Mouse (Mus musculus) liver, embryonic 15.5 days (tissue): Measurements from ENCODE around the gene Gcsh. TPM values are rescaled to one million over a fixed set of nuclear protein-coding genes. Genes with fewer than 3 reads are reported as not detected.

Experiments
- ATAC-seq: fragments of 200-750 bp; cut with Nextera tagmentation; 2 replicates; pipeline ENCODE4 v1.8.0; 2017; ENCODE audit warnings: moderate number of reproducible peaks, mild to moderate bottlenecking, moderate library complexity; ENCODE audit not compliant: insufficient read depth
- H3K27ac ChIP-seq: fragments of 300-500 bp; sonication (generic); replicated peaks from 2 replicates; pipeline ENCODE4 v1.5.1; 2015; ENCODE audit warnings: mild to moderate bottlenecking, inconsistent platforms
- H3K27me3 ChIP-seq: fragments of 300-500 bp; sonication (generic); 2 replicates; pipeline ENCODE4 v1.6.1; 2015; ENCODE audit warnings: mild to moderate bottlenecking, inconsistent platforms
- H3K36me3 ChIP-seq: fragments of 300-500 bp; sonication (generic); replicated peaks from 2 replicates; pipeline ENCODE4 v1.6.1; 2015; ENCODE audit warnings: moderate library complexity, mild to moderate bottlenecking, inconsistent platforms
- H3K4me1 ChIP-seq: fragments of 300-500 bp; sonication (generic); replicated peaks from 2 replicates; pipeline ENCODE4 v1.6.1; 2015; ENCODE audit warnings: inconsistent platforms
- H3K4me2 ChIP-seq: fragments of 300-500 bp; sonication (generic); 2 replicates; pipeline ENCODE4 v1.6.1; 2015; ENCODE audit warnings: moderate library complexity, mild to moderate bottlenecking, inconsistent platforms
- H3K4me3 ChIP-seq: fragments of 300-500 bp; sonication (generic); replicated peaks from 2 replicates; pipeline ENCODE4 v1.5.1; 2015; ENCODE audit warnings: mild to moderate bottlenecking, inconsistent platforms
- H3K9ac ChIP-seq: fragments of 300-500 bp; sonication (generic); 2 replicates; pipeline ENCODE4 v1.6.1; 2015; ENCODE audit warnings: moderate library complexity, mild to moderate bottlenecking, inconsistent platforms
- H3K9me3 ChIP-seq: fragments of 300-500 bp; sonication (generic); replicated peaks from 2 replicates; pipeline ENCODE4 v1.6.1; 2016; ENCODE audit warnings: inconsistent platforms
- WGBS: fragments of 180-500 bp; shearing (Covaris S2); methylation state at CpG from one replicate; pipeline ENCODE4 v1.1.7; 2015; ENCODE audit warnings: mixed read lengths; ENCODE audit not compliant: insufficient replicate concordance; 5-methylcytosine and 5-hydroxymethylcytosine counted together
- polyA plus RNA-seq: library from polyadenylated mRNA; unstranded; fragments of >200 nt; fragmentation: Nextera tagmentation; extraction: Ambion mirVana; gene quantifications from 2 replicates; pipeline ENCODE4 v1.2.1, GENCODE M21; 2015

The Gcsh gene
- polyA plus RNA-seq: 85.5 and 94.5 TPM in 2 replicates

DNA sequence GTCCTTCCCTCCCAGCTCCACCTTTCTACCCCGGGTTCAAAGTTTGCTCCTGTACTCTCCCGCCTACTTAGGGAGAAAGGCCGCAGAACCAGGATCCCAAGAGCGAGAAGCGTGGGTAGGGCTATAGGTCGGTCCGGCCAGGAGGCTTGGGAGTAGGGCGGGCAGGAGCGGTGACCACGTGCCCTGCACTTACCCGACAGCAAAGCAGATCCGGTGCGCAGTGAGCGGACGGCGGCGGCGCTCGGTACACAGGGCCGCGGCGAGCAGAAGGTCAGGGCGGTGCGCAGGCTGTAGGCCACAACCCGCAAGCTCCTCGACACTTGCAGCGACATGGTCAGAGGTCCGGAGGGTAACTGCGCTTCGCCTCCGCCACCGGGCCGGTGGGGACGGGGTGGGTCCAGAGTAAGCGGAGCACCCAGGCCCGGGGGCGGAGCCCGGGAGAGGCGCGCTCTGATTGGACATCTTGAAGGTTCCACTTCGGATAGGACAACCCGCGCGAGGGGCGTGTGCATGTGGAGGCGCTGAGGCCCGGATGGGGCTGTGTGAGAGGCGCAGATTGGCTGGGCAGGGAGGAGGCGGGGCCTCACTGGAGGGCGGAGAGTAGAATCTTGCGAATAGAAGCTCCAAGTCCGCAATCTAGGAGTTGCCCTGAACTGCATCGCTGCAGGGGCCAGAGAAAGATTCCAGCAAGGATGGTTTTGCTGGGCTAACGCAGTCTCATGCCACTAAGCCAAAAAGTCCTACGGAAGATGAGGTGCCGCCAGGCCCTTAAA is at the start of gene Gcsh:
Gene Gcsh, minus strand, starts transcription at position 443 of the 773 bp plus-strand sequence.
- Histone ChIP-seq H3K27me3 (peaks cover 9% of the 10 kb centered on the region), H3K4me3 (peak within 1 kb of the TSS; percentile 66), H3K4me2 (peak within 1 kb of the TSS; percentile 92), H3K4me1 (peaks cover 29% of the 10 kb centered on the region), H3K27ac (peak within 1 kb of the TSS; percentile 55), H3K36me3 (0 out of 2 replicates have a peak, but pooled peaks cover 1% of the 10 kb centered on the region), H3K9me3 (no peaks in the 10 kb centered on the region), H3K9ac (peak within 1 kb of the TSS; percentile 49)
- under 1% methylated on average over 56 of the region's 56 CpGs for WGBS
- peak; percentile 99 for ATAC-seq

DNA sequence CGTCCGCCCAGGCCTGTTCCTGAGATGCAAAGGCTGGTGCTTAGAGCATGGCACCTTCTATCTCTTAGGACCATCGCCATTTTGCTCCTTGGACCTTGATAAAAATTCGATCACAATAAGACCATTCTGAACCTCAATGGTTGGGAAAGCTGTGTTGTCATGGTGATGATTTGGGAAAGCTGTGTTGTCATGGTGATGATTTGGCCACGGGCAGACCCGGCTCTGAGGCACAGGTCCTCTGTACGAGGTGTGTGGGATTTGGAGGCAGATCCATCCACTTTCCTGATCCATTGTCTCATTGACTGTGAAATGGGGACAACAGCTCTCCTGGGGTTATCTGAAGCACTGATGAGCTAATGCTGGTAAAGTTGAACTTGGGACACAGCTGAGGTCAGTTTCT is 46.5 kb upstream of the Gcsh start:
- no peaks in the 10 kb centered on the region for H3K36me3 ChIP-seq
- H3K4me1 ChIP-seq: no peaks in the 10 kb centered on the region; the same call in 1 of the 2 replicates
- no peaks in the 10 kb centered on the region for H3K9me3 ChIP-seq
- no peak for ATAC-seq
- no peak overlapping the region for H3K4me3 ChIP-seq
- 71% methylated on average over 7 of the region's 7 CpGs for WGBS
- H3K27ac ChIP-seq: no peak overlapping the region
- H3K27me3 ChIP-seq: 0 out of 2 replicates have a peak, but pooled peaks cover 4% of the 10 kb centered on the region
- no peak overlapping the region for H3K9ac ChIP-seq
- no peak overlapping the region for H3K4me2 ChIP-seq

- Histone ChIP-seq H3K9me3 (no peaks in the 10 kb centered on the region), H3K36me3 (no peaks in the 10 kb centered on the region), H3K27me3 (no peaks in the 10 kb centered on the region), H3K9ac (no peak overlapping the region), H3K4me3 (no peak overlapping the region), H3K4me1 (no peaks in the 10 kb centered on the region; the same call in 1 of the 2 replicates), H3K27ac (no peak overlapping the region), H3K4me2 (no peak overlapping the region)
- no peak for ATAC-seq
- 58% methylated on average over 7 of the region's 7 CpGs for WGBS
These were observed 44.1 kb upstream of the Gcsh start for GRCm38 (mm10) chr8:117037374-117037935.

DNA sequence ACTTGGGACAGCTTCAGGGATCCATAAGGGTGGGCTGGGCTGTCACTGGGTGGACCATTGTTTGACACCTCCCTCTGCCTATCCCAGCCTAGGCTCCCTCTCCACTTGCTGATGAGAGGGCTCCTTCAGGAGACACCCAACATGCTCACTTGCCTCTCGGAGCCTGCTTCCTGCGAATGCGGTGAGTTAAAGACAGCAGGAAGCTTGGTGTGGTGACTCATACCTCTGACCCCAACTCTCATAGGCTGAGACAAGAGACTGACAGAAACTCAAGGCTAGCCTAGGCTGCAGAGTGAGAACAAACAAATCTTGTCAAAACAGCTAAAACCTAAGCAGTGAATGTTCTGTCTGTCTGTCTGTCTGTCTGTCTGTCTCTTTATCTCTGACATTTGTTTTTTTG is 40.1 kb upstream of the Gcsh start:
- Histone ChIP-seq H3K4me1 (no peaks in the 10 kb centered on the region; the same call in 1 of the 2 replicates), H3K9me3 (no peaks in the 10 kb centered on the region), H3K4me2 (no peak overlapping the region), H3K27me3 (no peaks in the 10 kb centered on the region), H3K27ac (no peak overlapping the region), H3K9ac (no peak overlapping the region), H3K4me3 (no peak overlapping the region), H3K36me3 (no peaks in the 10 kb centered on the region)
- WGBS: 22% methylated on average over 3 of the region's 3 CpGs
- no peak for ATAC-seq

DNA sequence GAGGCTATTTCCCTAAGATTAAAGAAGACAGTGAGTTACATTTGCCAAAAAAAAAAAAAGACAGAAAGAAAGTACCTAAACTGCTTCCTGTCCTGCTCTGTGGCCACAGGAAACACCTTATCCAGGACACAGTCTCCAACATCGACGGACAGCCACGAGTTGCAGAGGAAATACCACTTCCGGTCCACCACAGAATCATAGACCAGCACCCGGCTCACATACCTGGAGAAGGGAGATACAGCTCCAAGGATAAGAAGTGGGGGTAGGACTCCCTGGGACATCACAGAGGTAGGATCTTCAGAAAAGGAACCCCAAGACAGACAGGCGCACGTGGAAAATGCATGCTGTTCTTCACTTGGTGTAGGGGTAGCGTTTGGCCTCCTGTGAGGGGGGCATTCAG is 39.3 kb upstream of the Gcsh start:
- Histone ChIP-seq H3K4me1 (no peaks in the 10 kb centered on the region; the same call in 1 of the 2 replicates), H3K4me2 (no peak overlapping the region), H3K4me3 (no peak overlapping the region), H3K36me3 (no peaks in the 10 kb centered on the region), H3K9me3 (no peaks in the 10 kb centered on the region), H3K27ac (no peak overlapping the region), H3K27me3 (no peaks in the 10 kb centered on the region), H3K9ac (no peak overlapping the region)
- no peak for ATAC-seq
- 25% methylated on average over 8 of the region's 8 CpGs for WGBS

DNA sequence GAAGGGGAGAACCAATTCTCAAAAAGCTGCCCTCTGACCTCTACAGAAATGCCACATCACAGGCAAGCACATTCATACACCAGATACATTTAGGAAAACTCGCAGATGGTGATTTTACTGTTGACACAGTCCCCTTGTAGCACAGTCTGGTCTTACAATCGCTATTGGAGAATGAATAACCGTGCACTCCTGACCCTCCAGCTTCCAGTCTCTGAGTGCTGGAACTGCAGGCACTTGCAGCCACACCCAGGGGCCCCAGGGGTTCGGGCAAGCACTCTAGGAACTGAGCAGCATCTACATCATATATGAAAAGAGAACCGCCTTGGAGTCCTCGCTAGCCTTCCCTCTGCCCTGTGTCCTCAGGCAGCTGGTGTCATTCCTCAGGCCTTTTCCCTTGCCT is 38.1 kb upstream of the Gcsh start:
- no peak for ATAC-seq
- Histone ChIP-seq H3K4me3 (no peak overlapping the region), H3K4me2 (no peak overlapping the region), H3K27me3 (no peaks in the 10 kb centered on the region), H3K36me3 (no peaks in the 10 kb centered on the region), H3K9me3 (no peaks in the 10 kb centered on the region), H3K27ac (no peak overlapping the region), H3K9ac (no peak overlapping the region), H3K4me1 (no peaks in the 10 kb centered on the region; the same call in 1 of the 2 replicates)
- 46% methylated on average over 6 of the region's 6 CpGs for WGBS

DNA sequence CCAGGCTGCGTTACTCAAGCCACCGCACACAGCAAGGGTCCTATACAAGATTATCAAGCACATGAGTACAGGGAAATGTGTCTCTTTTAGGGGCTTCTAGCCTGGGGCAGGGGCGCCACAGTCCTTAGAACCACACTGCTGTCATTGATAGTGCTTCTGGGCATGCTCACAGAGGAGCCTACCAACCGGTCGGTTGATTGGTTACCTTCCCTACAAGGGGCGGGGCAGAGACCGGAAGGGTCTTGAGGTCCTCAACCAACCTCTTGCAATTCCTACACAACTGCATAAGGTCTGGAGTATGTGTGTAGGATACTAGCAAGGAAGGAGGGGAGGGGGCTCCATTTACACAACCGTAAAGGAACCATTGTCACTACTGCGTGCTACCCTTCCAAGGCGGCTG is 35.3 kb upstream of the Gcsh start:
- no peaks in the 10 kb centered on the region for H3K9me3 ChIP-seq
- H3K4me2 ChIP-seq: no peak overlapping the region
- WGBS: 87% methylated on average over 10 of the region's 10 CpGs
- ATAC-seq: no peak
- no peaks in the 10 kb centered on the region for H3K27me3 ChIP-seq
- H3K9ac ChIP-seq: no peak overlapping the region
- H3K4me1 ChIP-seq: no peaks in the 10 kb centered on the region; the same call in 1 of the 2 replicates
- H3K36me3 ChIP-seq: no peaks in the 10 kb centered on the region
- H3K4me3 ChIP-seq: no peak overlapping the region
- H3K27ac ChIP-seq: no peak overlapping the region

DNA sequence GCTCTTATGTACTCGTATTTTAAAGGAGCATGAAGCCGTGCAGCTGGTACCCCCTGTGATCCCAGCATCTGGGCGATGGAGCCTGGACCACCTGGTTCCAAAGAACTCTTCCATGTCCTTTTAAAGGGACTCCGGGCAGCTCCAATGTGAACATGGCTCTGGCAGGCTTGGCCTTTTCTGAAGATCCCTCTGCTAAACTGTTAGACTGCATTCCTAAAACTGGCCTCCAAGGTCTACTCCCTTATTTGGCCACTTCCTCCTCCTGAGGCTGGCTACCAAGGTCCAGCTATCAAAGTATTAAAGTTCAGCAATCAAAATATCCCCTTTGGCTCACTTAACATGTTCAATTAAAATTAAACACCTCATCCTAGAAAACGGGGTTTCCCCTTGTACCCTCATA is 34.3 kb upstream of the Gcsh start:
- 62% methylated on average over 5 of the region's 5 CpGs for WGBS
- Histone ChIP-seq H3K4me2 (no peak overlapping the region), H3K4me3 (no peak overlapping the region), H3K36me3 (no peaks in the 10 kb centered on the region), H3K27ac (no peak overlapping the region), H3K9ac (no peak overlapping the region), H3K4me1 (no peaks in the 10 kb centered on the region), H3K27me3 (no peaks in the 10 kb centered on the region), H3K9me3 (no peaks in the 10 kb centered on the region)
- ATAC-seq: no peak

DNA sequence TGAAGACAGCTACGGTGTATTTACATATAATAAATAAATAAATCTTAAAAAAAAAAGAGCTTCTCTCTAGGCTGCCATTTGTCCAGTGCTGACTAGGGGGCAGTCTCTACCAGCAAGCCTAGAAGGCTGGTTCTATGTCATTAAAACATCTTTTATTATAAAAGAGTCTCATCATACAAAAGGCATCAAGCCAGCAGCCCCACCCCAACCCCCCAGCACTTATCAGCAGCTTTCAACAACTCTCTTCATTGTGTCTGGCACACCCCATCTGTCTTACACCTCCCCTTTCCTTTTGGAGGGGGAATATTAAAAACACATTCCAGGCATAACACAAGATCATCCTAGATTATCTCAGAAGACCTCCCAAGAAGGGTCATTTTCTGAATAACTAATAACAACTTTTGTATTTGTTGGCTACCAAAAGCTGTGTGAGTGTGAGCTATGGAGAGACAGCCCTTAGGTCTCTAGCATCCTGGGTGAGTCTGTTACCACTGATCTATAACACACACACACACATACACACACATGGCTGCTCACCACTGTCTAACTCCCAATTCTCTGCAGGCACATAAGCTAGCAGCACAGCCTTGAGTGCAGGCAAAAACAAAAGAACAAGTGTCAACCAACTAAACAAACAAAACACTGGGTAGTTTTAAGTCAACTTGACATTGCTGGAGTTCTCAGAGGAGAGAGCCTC is 29.1 kb upstream of the Gcsh start:
- Histone ChIP-seq H3K9me3 (no peaks in the 10 kb centered on the region), H3K4me2 (no peak overlapping the region), H3K36me3 (no peaks in the 10 kb centered on the region), H3K27ac (no peak overlapping the region), H3K4me1 (no peaks in the 10 kb centered on the region), H3K27me3 (no peaks in the 10 kb centered on the region), H3K9ac (no peak overlapping the region), H3K4me3 (no peak overlapping the region)
- ATAC-seq: no peak
- 57% methylated on average over 1 of the region's 1 CpGs for WGBS

- H3K9ac ChIP-seq: no peak overlapping the region
- H3K27ac ChIP-seq: no peak overlapping the region
- no peak overlapping the region for H3K4me2 ChIP-seq
- WGBS: 73% methylated on average over 18 of the region's 18 CpGs
- H3K4me3 ChIP-seq: no peak overlapping the region
- H3K4me1 ChIP-seq: no peaks in the 10 kb centered on the region
- no peaks in the 10 kb centered on the region for H3K36me3 ChIP-seq
- no peak for ATAC-seq
- no peaks in the 10 kb centered on the region for H3K27me3 ChIP-seq
- H3K9me3 ChIP-seq: no peaks in the 10 kb centered on the region
These were observed 26.3 kb upstream of the Gcsh start for GRCm38 (mm10) chr8:117019323-117020275.
